Mouse (Mus musculus) mouse embryonic stem cell (cell line): ENCODE measurements around the gene Fam241a.

ENCODE experiments used
- in situ Hi-C, 2 experiments: fragments of 300-500 bp; cut with MboI; formaldehyde crosslinking; loops; 1 replicate in 1 of 2; 3 replicates in 1 of 2; pipeline ENCODE4 v1.14.3; 2019 to 2020; ENCODE audit warnings: low sequenced_read_pairs in 2 of 2, low pct_unique_long_range_greater_than_20kb in 1 of 2, mixed read lengths in 1 of 2; ENCODE audit not compliant: unreplicated experiment in 1 of 2

Gene Fam241a

GRCm38 (mm10) chr3:127895792-127896541 is at the start of gene Fam241a:
Fam241a (minus strand) TSS chr3:127896324.
- in situ Hi-C loops: no loop called here

GRCm38 (mm10) chr3:127932453-127932852 is 36.3 kb upstream of the Fam241a start:
- in situ Hi-C loops: loop anchor here (25.0 kb wide), 1 partner anchor 295 kb away; the partner anchor contains the start of gene Neurog2 (in 2 of the 2)

DNA sequence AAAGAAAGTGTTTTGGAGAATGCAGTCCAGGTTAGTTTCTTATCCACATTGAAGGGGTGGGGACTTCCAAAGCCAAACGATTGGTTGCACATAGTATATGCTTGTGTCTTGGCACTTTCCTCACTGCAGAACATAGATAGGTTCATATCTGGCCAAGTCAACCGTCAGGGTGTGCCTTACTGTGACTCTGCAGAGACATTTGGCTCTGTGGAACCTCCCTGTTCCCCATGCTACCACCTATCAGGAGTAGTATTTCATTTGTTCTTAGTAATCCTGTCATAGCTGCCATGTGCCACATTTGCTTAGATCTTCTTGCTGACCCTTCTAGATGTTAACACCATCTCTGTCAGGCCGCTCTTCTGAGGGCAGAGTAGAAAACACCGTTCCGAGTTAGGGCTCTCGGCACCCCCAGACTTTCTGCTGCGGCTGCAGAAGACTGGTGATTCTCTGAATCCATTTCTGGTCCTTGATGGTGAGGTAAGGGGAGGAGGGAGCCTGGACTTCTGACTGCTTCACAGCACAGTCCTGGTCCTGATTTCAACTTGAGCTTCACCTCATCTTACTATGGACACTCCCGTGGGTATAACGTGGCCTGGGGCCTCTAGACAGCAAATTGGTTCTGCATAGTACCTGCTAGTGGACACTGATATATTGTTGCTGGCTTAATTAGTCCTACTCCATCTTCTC is 34.3 kb upstream of the Fam241a start:
- in situ Hi-C loops: loop anchor here (25.0 kb wide), 1 partner anchor 293 kb away; the partner anchor contains the start of gene Neurog2 (in 2 of the 2)

- in situ Hi-C loops: loop anchor here (25.0 kb wide), 1 partner anchor 293 kb away; the partner anchor contains the start of gene Neurog2 (in 2 of the 2)
Observed at GRCm38 (mm10) chr3:127929921-127930320, 33.8 kb upstream of the Fam241a start.

DNA sequence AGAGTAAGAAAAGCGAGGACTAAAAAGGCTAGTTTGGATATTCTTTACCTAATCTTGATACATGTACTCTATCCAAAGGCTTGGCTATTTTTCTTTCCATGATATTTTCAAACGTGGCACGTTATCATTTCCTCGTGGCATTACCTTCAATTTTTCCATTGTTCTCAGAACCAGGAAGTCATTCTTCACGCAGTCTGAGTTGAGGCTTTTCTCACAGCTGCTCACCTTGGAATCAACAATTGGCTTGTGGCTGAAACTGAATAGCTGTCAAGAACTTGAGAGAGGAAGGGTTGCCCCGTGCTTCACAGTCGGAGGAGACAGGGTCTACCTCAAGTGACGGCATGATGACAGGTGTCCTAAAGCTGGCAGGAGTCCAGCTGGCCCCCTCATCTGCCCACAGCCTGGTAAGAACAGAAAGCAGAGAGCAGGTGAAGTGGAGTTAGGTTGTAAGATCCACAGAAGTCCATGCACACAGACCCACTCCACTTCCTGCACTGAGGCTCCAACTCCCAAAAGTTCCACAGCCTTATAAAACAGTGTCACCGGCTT is 30.6 kb upstream of the Fam241a start:
- in situ Hi-C loops: loop anchor here (25.0 kb wide), 1 partner anchor 289 kb away; the partner anchor contains the start of gene Neurog2 (in 2 of the 2)

- in situ Hi-C loops: no loop called here
Observed at GRCm38 (mm10) chr3:127924464-127924863, 28.3 kb upstream of the Fam241a start.

DNA sequence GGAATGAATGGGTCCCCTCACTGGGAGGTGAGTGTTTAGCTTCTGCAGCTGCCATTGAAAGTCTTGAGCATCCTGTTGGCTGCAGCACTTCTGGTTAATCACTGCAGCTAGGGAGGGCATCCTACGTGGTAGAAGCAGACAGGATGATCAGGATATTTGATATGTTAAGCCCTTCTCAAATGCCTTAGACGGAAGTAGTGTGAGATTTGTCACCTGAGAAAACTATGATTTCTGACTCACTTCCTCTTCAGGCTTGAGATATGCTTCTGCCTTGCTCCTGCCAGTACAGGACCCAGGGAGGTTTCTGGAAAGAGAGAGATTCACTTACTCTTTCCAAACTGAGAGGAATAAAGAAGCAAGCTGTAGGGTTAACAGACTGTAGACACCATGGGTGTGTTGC is 27.1 kb upstream of the Fam241a start:
- in situ Hi-C loops: no loop called here

DNA sequence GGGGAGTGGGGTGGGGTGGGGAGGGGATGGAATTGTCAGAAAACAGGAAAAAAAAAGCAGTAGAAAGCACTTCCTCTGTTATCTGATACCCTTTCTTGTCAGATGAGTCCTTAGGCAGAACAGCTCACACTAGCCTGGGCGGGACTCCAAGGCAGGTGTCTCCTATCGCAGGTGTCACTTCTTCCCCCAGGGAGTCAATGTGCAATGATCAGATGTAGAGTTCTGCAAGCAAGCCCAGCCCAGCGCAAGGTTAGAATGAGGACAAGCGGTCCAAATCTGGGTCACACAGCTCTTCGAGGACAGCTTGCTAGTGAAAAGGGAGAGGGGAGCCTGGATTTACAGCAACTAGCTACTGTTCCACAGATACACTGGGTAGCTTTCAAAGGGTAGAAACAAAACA is 26.0 kb upstream of the Fam241a start:
- in situ Hi-C loops: no loop called here

DNA sequence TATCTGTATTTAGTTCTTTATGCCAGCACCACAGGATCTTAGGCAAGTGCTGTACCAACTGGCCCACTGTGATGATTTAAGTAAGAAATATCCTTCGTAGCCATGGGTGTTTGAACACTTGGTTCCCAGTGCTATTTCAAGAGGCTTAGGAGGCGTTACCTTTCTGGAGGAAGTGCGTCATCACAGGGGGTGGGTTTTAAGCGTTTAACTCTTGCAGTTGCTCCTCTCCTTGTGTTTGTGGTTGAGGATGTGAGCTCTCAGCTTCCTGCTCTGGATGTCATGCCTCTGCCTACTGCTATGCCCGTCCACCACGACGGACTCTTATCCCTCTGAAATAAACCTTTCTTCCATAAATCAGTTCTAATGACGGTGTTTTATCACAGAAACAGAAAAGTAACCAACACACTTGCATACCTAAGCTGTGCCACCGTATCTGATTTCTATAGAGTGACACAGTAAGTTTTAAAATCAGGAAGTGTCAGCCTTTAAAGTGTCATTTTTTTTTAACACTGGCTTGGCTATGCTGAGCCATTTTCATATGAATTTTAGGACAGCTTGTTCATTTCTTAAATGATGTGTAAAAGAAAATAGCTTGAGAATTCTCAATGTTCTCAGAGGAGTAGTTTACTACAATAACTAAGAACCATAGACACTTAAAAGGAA is 22.0 kb upstream of the Fam241a start:
- in situ Hi-C loops: no loop called here

DNA sequence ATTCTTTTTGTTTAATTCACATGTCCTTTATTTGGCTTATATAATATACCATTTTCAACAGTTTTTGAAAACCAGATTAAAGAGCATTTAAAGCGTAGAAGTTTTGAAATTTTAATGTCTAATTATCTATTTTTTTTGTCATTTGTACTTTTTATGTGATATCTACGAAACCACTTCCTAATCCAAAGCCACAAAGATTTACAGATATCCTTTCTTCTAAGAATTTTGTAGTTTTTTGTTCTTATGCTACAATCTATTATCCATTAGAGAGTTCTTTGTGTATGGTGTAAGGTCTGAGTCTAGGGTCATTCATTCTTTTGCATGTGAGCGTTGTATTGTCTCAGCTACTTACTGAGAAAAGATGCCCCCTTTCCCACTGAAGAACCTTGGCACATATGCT is 21.4 kb upstream of the Fam241a start:
- in situ Hi-C loops: no loop called here

- in situ Hi-C loops: no loop called here
Observed at GRCm38 (mm10) chr3:127915656-127916334, 19.7 kb upstream of the Fam241a start.

DNA sequence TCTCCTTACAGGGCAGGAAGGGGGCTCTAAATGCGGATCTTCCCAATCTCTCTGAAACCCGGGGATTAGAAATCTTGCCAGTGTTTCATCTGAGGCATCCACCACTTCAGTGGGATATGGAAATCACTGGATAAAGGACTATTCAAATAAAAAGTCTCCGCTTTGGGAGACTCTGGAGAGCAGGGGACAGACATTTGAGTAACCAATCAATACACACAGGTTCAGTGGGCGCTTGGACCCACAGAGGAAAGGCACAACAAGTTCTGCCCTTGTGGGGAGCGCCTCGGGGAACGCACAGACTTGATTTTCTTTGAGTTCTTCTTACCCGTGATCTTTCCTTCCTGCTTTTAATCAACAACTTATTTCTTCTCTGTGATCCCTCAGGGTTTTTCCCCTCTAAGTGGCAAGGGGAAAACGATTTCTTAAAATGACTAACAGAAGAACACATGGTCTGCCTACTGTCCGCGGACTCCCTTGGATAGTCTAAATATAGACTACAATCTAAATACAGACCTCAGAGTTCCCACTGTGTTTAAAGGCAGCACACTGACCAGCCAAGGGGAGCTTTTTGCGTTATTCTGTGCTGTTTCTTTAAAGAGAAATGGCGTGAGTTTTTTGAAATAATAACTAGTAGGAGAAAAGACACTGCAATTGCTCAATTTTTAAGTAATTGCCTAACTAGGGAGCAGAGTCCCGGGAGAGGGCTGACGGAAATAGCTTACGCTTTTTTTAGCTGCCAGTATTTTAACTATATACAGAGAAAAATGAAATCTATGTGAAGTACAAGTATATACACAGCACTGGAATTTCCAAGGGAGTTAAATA is 18.0 kb upstream of the Fam241a start:
- in situ Hi-C loops: no loop called here

DNA sequence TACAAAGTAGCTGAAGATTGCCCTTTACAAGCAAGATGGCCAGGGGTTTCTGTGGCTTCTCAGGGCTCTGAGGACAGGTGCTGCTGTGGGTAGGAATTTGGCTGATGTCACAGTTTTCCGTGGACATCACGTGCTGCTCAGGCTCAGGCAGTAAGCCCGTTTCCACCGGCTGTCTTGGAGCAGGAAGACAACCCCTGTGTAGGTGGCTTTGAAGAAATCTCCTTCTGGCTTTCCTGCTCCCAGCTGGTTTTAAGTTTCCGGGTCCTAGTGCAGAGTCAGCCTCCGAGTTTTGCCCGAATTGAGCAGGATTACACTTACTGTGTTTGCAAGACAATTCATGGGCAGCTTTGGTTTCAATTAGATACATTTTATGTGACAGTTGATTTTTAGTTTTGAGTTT is 13.8 kb upstream of the Fam241a start:
- in situ Hi-C loops: no loop called here

DNA sequence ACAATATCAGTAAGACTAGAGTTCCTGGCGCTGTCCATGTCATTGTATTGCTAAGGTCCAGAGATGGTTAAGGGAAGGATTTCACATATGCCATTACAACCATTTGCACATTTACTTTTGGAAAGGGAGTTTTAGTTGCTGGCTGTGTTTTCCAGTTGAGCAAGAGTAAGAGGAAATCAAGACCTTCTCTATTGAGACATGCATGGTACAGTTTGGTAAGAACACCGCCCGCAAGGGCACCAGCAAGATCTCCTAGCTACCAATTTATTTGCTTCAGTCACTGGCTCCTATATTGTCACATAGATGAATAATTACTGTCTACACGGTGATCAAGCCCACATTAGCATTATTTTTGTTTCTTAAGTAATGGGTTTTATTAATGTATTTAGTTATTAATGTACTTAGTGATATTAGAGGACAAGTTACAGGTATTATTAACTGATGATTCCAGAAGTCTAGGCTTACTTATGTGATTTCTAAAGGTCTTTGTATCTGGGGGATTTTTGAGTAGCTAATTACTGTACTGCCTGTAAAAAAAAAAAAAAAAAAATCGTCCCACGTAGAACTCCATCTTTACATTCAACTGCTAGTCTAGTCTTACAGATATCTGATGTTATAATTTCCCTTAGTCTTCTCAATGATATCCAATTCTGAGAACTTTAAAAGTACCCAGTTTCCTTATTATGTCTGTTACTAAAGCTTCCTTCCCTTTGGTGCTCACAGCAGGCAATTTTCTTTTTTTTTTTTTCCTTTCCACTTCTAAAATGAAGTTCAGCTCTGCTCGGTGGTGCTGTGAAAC is 944 bp downstream of the Fam241a start:
- in situ Hi-C loops: no loop called here

DNA sequence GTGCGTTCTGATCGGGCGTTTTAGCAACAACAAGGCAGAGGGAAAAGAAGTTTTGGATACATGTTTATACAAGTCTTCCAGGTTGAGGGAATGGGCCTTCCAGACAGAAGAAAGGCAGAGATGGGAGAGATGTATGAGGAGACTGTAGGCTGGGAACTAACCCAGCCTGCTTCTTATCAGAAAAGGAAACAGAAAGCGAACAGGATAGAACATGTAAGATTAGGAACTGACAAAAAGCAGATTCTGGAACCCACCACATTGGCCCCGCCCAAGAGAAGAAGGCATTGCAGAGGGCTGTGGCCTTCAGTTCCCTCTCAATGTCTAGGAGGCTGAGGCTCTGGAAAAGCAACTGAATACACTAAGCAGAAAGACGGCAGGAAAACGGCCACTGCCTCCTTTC is 2.2 kb downstream of the Fam241a start:
- in situ Hi-C loops: no loop called here

DNA sequence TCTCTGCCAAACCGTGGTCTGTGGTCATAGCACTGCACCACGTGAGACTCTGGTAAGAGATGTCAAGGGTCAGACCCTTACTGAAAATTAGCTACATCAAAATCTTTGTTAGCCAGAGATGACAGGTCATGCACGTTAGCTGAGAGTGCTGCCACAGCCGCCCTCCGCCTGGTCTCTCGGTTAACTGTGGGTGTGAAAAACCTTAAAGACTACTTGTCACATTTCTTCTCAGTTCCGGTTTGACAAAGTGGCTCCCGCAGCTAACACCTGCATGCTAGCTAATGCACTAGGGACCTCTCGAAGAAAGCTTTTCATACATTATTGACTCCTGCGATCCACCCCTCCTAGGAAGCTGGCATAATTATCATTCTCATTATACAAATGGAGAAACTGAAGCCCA is 4.2 kb downstream of the Fam241a start:
- in situ Hi-C loops: no loop called here

DNA sequence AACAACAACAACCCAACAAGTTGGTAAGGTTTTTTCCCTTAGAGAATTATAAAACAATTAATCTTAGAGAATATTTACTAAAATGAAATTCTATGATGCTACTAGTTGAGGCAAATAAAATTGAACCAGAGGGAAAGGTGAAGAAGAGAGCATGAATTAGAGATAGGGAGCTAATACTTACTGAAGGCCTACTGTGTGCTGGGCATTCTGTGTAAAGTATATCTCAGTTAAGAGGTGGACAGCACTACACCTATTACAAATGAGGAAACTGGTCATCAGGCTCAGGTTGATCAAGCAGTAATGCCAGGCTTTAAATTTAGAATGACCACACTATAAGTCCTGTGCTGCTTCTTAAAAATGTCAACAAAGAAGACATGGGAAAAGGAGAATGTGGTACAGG is 6.1 kb downstream of the Fam241a start:
- in situ Hi-C loops: no loop called here
